Mouse (Mus musculus): Measurements from ENCODE around the gene Psmc4. TPM values are rescaled to one million over a fixed set of nuclear protein-coding genes. Genes with fewer than 3 reads are reported as not detected.

Psmc4 gene
- 42.0 and 101 TPM in 2 replicates for polyA plus RNA-seq (2012; ENCODE audit: low replicate concordance)

GRCm38 (mm10) chr7:28049476-28050409, at the start of gene Psmc4:
Gene Psmc4 (minus strand): TSS chr7:28050101.

GRCm38 (mm10) chr7:28070531-28071298, 20.8 kb upstream of the Psmc4 start, which contains the start of gene Fcgbp:
Gene Fcgbp (plus strand): TSS chr7:28071236.

GRCm38 (mm10) chr7:28013549-28014444, 36.1 kb downstream of the Psmc4 start, which contains the start of gene Zfp850:
Gene Zfp850 (minus strand): TSS chr7:28014115.

Other genes with a start within 250 kb of the Psmc4 start
- gene Zfp626, start 242.9 kb downstream of the Psmc4 start, polyA plus RNA-seq (2012; ENCODE audit: low replicate concordance) = 0.09 and 0.35 TPM in 2 replicates
- 0.15 TPM in 1 of 2 replicates, not detected in the other for gene Zfp59, start 211.5 kb downstream of the Psmc4 start, polyA plus RNA-seq (2012; ENCODE audit: low replicate concordance)
- 0.08 and 0.19 TPM in 2 replicates for gene Zfp607a, start 192.6 kb downstream of the Psmc4 start, polyA plus RNA-seq (2012; ENCODE audit: low replicate concordance)
- gene Zfp974, start 120.6 kb downstream of the Psmc4 start, polyA plus RNA-seq (2012; ENCODE audit: low replicate concordance) = 0.05 and 0.07 TPM in 2 replicates
- 0.08 and 0.44 TPM in 2 replicates for gene Zfp780b, start 70.9 kb downstream of the Psmc4 start, polyA plus RNA-seq (2012; ENCODE audit: low replicate concordance)
- gene Zfp850, start 36.0 kb downstream of the Psmc4 start, polyA plus RNA-seq (2012; ENCODE audit: low replicate concordance) = 0.07 and 0.24 TPM in 2 replicates
- gene Fcgbp, start 21.1 kb upstream of the Psmc4 start, polyA plus RNA-seq (2012; ENCODE audit: low replicate concordance) = 0.05 TPM in 1 of 2 replicates, not detected in the other
- gene 9530053A07Rik, start 79.4 kb upstream of the Psmc4 start, polyA plus RNA-seq (2012; ENCODE audit: low replicate concordance) = 0.05 TPM in 1 of 2 replicates, not detected in the other
- 174 and 407 TPM in 2 replicates for gene Fbl, start 119.6 kb upstream of the Psmc4 start, polyA plus RNA-seq (2012; ENCODE audit: low replicate concordance)
- gene Dyrk1b, start 129.4 kb upstream of the Psmc4 start, polyA plus RNA-seq (2012; ENCODE audit: low replicate concordance) = 77.0 and 127 TPM in 2 replicates
- 2.2 and 4.9 TPM in 2 replicates for gene Eid2, start 217.8 kb upstream of the Psmc4 start, polyA plus RNA-seq (2012; ENCODE audit: low replicate concordance)
- gene Eid2b, start 227.6 kb upstream of the Psmc4 start, polyA plus RNA-seq (2012; ENCODE audit: low replicate concordance) = 4.1 and 13.4 TPM in 2 replicates
- gene Selenov, start 241.1 kb upstream of the Psmc4 start, polyA plus RNA-seq (2012; ENCODE audit: low replicate concordance) = not detected in 2 replicates